Mouse (Mus musculus): ENCODE results near the gene Gm29094. TPM values are rescaled to one million over a fixed set of nuclear protein-coding genes. Genes with fewer than 3 reads are reported as not detected.
"Not testable (repeated sequence)": the region's sequence is repeated elsewhere in the genome, so short reads cannot be mapped to it uniquely, and the experiment has no call there.

The Gm29094 gene
- polyA plus RNA-seq (2015; fragmentation: Nextera tagmentation; extraction: Ambion mirVana), result 0.87 TPM in 1 of 2 replicates, not detected in the other

GRCm38 (mm10) chr9:89198969-89199416 is at the start of gene Gm29094, which contains the start of gene Bcl2a1b:
TSS of gene Gm29094 (plus strand) at chr9:89199379.
TSS of gene Bcl2a1b (plus strand) at chr9:89199209.
- not testable (repeated sequence) for H3K4me1 ChIP-seq, H3K36me3 ChIP-seq, H3K27me3 ChIP-seq, H3K4me3 ChIP-seq, H3K9me3 ChIP-seq, H3K4me2 ChIP-seq, H3K9ac ChIP-seq
- 0 out of 2 replicates have a peak, but pooled peaks have one; percentile 50 for ATAC-seq (ENCODE audit: borderline replicate concordance, extremely low read depth, low FRiP score, low TSS enrichment)
- H3K27ac ChIP-seq, result peak within 1 kb of the TSS; percentile 63
- 45% methylated on average over 5 of the region's 5 CpGs for WGBS

DNA sequence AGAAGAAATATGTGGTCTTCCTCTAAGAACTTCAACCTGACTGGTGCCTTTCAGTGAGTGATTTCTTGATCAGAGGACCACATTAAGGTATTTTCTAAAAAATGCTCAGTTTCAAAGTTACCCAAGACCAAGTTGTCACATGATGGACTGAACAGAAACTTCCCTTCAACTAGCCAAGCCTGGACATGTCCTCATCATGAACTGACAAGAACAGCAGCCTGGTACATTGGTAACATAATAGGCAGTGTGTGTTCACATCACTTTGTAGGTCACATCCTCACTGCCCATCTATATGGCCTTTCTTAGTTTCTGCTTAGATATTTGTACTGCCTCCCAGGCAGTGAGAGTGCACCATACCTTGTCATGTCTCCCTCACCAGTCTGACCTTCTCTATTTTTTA is 26.6 kb upstream of the Gm29094 start:
- not testable (repeated sequence) for H3K27me3 ChIP-seq; H3K4me3 ChIP-seq; H3K9ac ChIP-seq; H3K4me2 ChIP-seq; ATAC-seq (ENCODE audit: borderline replicate concordance, extremely low read depth, low FRiP score, low TSS enrichment); H3K27ac ChIP-seq; H3K36me3 ChIP-seq; H3K9me3 ChIP-seq; H3K4me1 ChIP-seq

DNA sequence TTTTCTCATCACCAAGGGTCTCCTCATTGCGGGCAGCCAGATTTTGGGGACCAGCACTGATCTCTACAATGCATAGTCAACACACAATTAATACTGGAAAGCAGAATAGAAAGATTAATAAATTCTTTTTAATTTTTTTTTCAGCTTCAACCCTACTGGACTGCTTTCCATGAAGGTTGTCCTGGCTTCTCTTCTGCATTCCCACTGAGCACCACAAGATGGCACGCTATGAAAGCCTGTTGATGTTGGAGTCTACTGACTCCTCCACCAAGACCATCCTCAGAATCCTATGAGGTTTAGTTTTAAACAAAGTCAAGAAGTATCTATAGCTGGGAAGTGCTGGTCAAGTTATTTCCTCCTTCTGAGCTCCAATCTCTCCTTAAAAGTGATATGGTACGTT is 20.3 kb upstream of the Gm29094 start:
- H3K27me3 ChIP-seq; H3K4me3 ChIP-seq; H3K9me3 ChIP-seq; H3K4me2 ChIP-seq; H3K27ac ChIP-seq; H3K9ac ChIP-seq; H3K36me3 ChIP-seq; H3K4me1 ChIP-seq; ATAC-seq (ENCODE audit: borderline replicate concordance, extremely low read depth, low FRiP score, low TSS enrichment): not testable (repeated sequence)
- WGBS, result 28% methylated on average over 2 of the region's 3 CpGs

DNA sequence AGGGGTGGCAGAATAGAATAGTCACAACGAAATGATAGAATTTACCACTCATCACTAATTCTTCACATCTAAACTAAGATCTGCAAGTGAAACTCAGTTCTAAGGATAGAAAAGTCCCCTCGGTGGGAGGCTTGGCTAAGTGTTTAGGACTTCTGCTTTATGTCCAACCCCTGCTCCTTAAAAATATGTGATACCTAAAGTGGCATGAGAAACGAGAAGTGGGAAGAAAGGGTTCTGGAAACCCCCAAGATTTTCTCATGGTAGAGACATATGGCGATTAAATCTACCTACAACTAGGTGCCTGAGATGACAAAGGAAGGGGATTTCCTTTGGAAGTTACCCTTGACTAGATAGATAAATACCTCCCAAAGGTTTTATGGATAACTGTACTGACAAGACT is 19.7 kb upstream of the Gm29094 start:
- 75% methylated on average over 3 of the region's 4 CpGs for WGBS
- ATAC-seq (ENCODE audit: borderline replicate concordance, extremely low read depth, low FRiP score, low TSS enrichment); H3K36me3 ChIP-seq; H3K27ac ChIP-seq; H3K4me3 ChIP-seq; H3K27me3 ChIP-seq; H3K4me1 ChIP-seq; H3K9ac ChIP-seq; H3K9me3 ChIP-seq; H3K4me2 ChIP-seq: not testable (repeated sequence)

DNA sequence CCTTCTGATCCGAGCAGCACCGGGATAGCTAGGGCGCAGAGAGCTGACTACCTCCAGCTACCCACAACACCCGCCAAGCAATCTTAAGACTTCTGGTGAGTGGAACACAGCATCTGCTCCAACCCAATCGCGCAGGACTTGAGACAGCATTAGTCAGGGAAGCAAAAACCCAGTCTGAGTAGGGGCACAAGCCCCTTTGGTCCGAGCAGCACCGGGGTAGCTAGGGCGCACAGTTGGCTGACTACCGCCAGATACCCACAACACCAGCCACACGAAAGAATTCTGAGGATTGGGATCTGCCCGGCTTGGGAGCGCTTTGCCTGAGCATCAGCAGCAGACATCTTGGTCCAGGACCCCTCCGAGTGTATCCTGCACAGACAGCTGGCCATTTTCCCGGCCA is 12.2 kb upstream of the Gm29094 start:
- H3K4me2 ChIP-seq; H3K4me3 ChIP-seq; H3K36me3 ChIP-seq; H3K9me3 ChIP-seq; H3K9ac ChIP-seq; H3K27ac ChIP-seq; ATAC-seq (ENCODE audit: borderline replicate concordance, extremely low read depth, low FRiP score, low TSS enrichment); H3K27me3 ChIP-seq; H3K4me1 ChIP-seq: not testable (repeated sequence)
- WGBS, result 77% methylated on average over 15 of the region's 15 CpGs

GRCm38 (mm10) chr9:89195483-89195882 is 3.7 kb upstream of the Gm29094 start:
- not testable (repeated sequence) for H3K27ac ChIP-seq; H3K4me3 ChIP-seq; H3K27me3 ChIP-seq; ATAC-seq (ENCODE audit: borderline replicate concordance, extremely low read depth, low FRiP score, low TSS enrichment); H3K4me2 ChIP-seq; H3K36me3 ChIP-seq; H3K4me1 ChIP-seq; H3K9ac ChIP-seq; H3K9me3 ChIP-seq

DNA sequence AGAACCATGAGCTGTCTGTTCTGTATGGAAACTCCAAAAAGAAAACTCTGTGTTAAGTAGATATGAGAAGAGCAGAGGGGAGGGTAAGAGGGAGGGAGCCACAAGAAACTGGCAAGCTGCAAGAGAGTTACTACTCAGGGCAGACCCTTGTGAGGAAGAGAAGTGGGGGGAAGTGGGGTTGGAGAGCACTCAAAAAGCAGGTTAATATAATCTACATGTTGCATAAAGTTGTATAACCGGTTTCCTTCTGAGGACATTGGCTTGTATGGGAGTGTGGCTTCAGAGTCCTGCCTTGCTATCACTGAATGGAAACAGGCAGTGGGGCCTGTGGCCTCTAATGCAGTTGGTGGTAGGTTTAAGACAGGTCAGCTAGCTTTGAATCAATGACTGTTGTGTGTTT is 1.7 kb upstream of the Gm29094 start:
- not testable (repeated sequence) for H3K4me2 ChIP-seq, H3K27me3 ChIP-seq, H3K4me3 ChIP-seq, H3K9me3 ChIP-seq, H3K36me3 ChIP-seq, H3K27ac ChIP-seq, H3K4me1 ChIP-seq, H3K9ac ChIP-seq
- peak; percentile 91 for ATAC-seq (ENCODE audit: borderline replicate concordance, extremely low read depth, low FRiP score, low TSS enrichment)
- WGBS, result 75% methylated on average over 1 of the region's 1 CpGs

DNA sequence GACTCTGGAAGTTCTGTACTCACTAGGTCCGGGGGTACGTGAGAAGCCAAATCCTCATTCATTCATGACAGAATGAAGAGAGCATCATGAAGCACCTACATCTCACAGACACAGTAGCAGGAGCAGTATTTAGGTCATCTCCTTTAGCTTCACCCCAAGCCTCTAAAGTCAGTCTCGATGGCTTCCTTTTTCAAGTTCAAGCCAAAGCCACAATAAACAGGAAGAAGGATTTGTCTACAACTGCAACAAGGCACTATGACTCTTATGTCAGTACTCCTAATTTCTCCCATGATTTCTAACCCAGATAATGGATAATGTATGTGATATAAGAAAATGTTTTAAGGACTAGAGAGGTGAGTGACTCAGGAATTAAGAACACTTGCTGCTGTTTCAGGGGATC is 830 bp upstream of the Gm29094 start:
- not testable (repeated sequence) for H3K9me3 ChIP-seq; H3K27ac ChIP-seq; H3K9ac ChIP-seq; H3K4me2 ChIP-seq; ATAC-seq (ENCODE audit: borderline replicate concordance, extremely low read depth, low FRiP score, low TSS enrichment); H3K36me3 ChIP-seq; H3K4me1 ChIP-seq; H3K27me3 ChIP-seq; H3K4me3 ChIP-seq
- WGBS, result 68% methylated on average over 3 of the region's 3 CpGs

- not testable (repeated sequence) for H3K4me3 ChIP-seq; ATAC-seq (ENCODE audit: borderline replicate concordance, extremely low read depth, low FRiP score, low TSS enrichment); H3K36me3 ChIP-seq; H3K27ac ChIP-seq; H3K4me2 ChIP-seq; H3K9me3 ChIP-seq; H3K4me1 ChIP-seq; H3K27me3 ChIP-seq; H3K9ac ChIP-seq
These were observed 3.1 kb downstream of the Gm29094 start for GRCm38 (mm10) chr9:89202256-89202655.

DNA sequence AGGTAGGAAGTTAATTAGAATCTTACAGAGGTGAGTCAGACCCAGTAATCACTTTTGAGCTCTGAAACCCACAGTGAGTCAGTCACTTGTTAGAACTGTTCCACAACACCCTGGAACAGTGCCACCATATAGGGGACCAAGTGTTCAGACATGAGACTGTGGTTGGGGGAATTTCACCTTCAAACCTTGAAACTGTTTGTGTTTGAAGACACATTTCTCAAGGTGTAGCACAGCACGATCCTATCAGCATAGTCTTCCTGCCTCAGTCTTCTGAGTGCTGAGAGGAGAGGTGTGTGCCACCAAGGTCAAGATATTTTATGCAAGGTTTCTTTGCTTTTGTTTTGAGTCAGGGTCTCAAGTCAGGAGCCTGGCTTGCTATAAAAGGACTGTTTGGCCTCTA is 9.8 kb downstream of the Gm29094 start:
- not testable (repeated sequence) for ATAC-seq (ENCODE audit: borderline replicate concordance, extremely low read depth, low FRiP score, low TSS enrichment); H3K9me3 ChIP-seq; H3K27ac ChIP-seq; H3K4me3 ChIP-seq; H3K27me3 ChIP-seq; H3K4me1 ChIP-seq; H3K4me2 ChIP-seq; H3K9ac ChIP-seq; H3K36me3 ChIP-seq
- 61% methylated on average over 1 of the region's 1 CpGs for WGBS

DNA sequence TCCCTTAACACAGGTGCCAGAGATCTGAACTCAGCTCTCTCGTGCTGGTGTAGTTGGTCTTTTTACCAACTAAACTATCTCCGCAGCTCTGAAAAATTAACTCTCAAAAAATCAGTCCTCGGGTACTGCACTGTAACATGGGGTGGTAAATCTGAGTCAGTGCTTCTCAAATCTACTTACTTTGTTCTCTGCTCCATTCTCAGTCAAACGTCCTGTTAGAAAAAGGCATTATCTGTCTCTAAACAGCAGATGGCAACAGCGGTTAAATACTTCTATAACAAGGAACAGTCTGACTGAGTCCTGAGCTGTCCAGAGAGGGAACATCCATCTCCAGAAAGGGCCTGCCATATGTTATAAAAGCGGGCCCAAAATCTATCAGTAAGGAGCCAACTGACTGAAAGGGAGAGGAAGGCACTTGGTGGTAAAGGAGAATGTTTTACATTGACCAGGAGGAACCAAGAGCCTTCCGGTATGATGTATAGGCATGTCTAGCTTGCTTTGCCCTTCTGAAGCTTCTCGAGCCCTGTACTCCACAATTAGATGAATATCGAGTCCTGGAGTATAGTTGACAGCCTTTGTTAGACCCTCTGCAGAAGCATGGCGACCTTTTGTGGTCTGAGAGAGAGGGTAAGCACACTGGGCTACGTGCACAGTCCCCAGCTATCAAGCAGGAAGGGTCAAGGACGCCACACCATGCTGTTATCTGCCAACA is 11.3 kb downstream of the Gm29094 start, which contains the start of gene Mthfs:
Mthfs (plus strand) TSS at position 324 of the 712 bp plus-strand sequence.
- H3K9me3 ChIP-seq, H3K4me1 ChIP-seq, H3K27me3 ChIP-seq, H3K36me3 ChIP-seq: not testable (repeated sequence)
- Histone ChIP-seq H3K27ac (peak within 1 kb of the TSS; percentile 77), H3K4me3 (peak within 1 kb of the TSS; percentile 33), H3K9ac (0 out of 2 replicates have a peak within 1 kb of the TSS, but pooled peaks have one; percentile 22), H3K4me2 (peak within 1 kb of the TSS; percentile 49)
- peak; percentile 82 for ATAC-seq (ENCODE audit: borderline replicate concordance, extremely low read depth, low FRiP score, low TSS enrichment)
- 19% methylated on average over 9 of the region's 12 CpGs for WGBS

DNA sequence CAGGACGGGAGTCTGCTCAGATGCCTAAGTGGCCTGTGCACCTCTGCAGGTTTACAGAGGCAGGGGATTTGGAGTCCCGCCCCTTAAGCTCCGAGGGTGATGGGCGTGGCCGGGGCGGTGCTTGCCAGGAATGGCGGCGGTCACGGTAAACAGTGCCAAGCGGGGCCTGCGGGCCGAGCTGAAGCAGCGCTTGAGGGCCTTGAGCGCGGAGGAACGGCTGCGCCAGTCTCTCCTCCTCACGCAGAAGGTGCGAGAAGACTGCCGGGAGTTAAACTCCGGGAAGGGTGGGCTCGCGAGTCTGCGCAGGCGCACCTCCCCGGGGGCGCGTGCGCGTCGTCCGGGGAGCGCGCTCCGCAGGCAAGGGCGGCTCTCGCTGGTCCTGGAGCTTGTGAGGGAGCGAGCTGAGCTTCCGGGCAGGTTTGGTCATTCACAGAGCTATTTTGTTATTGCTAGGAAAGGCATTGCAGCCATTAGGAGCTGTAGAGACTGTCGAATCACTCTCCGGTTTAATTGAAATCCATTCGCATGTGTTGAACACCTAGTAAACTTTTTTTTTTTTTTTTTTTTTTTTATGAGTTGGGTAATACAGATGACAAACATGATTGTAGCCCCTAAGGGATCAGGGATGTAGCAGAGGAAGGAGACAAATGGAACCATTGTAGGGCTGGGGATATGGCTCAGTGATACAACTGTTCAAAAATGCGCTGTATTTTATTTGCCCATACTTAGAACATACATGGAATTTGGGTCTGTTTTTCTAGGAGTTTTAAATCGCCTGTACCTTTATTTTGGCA is 12.1 kb downstream of the Gm29094 start:
- peak; percentile 96 for ATAC-seq (ENCODE audit: borderline replicate concordance, extremely low read depth, low FRiP score, low TSS enrichment)
- H3K36me3 ChIP-seq, H3K9me3 ChIP-seq, H3K4me1 ChIP-seq, H3K27me3 ChIP-seq: not testable (repeated sequence)
- WGBS, result 8% methylated on average over 5 of the region's 44 CpGs
- Histone ChIP-seq H3K4me2 (peak overlapping the region; percentile 45), H3K4me3 (peak overlapping the region; percentile 33), H3K27ac (peak overlapping the region; percentile 77), H3K9ac (0 out of 2 replicates have a peak overlapping the region, but pooled peaks have one; percentile 22)
